Mouse (Mus musculus): ENCODE measurements around the gene Ecd.

GRCm38 (mm10) chr14:20388441-20389129, 40.7 kb upstream of the Ecd start, which contains the start of gene Dnajc9:
- peak; percentile 67; the same call in 1 of the 2 replicates for TF ChIP-seq HCFC1 (IDR thresholded peaks at IDR 0.05; ENCODE audit: borderline replicate concordance, insufficient read depth, low read length)
- TF ChIP-seq ZNF384 (IDR thresholded peaks at IDR 0.05; ENCODE audit: low read depth, low read length): no peak

All from ES-E14 (cell line).